9 mouse cellular contexts compared by ENCODE assay signal in the genomic region with DNA sequence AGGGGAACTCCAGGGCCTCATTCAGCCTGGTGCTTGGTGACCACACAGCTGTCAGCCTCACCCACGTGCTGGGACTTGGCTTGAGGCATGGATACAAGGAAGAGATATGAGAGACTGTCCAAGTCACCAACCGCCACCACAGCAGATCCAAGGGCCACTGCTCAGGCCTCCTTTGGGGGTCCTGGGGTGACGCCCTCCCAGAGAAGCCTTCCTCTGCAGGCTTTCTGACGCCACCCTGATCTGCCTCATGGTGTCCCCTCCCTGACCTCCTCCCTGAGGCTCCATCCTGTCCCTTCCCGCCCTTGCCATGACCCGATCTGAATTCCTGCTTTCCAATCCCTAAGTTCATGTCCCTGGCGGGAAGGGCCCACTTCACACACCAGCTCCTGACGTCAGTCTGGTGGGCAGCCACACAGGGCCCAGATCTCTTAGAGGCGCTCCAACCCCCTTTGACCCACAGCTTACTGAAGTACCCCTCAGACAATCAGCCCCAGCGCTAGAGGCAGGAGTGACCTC. TPM values are rescaled to one million over a fixed set of nuclear protein-coding genes. Genes with fewer than 3 reads are reported as not detected.
DNase-seq lines count a peak whose midpoint lies in the region; ATAC-seq and TF ChIP-seq lines count a peak whose summit lies in the region.
"Had no signal": no experiment of that assay in that cellular context is flagged by ENCODE, and none has a peak within 500 bp of the region (broad histone marks: within the 10 kb centered on the region; RNA-seq: fewer than 3 reads in every experiment).

No protein-coding gene starts in this region.

- WGBS in embryonic facial prominence, embryonic 12.5 days, result 50% methylated on average over 10 of the region's 10 CpGs
- 46% methylated on average over 10 of the region's 10 CpGs for WGBS in midbrain, embryonic 15.5 days

- intact Hi-C loops in left cerebral cortex, adult 2 months (cut with DNase I), result no loop called here

- peaks cover 4% of the 10 kb centered on the region; the same call in 1 of the 2 replicates for H3K9me3 ChIP-seq in embryonic facial prominence, embryonic 12.5 days
- no peaks in the 10 kb centered on the region for H3K9me3 ChIP-seq in midbrain, embryonic 15.5 days

- peak overlapping the region; percentile 86 for H3K27ac ChIP-seq in embryonic facial prominence, embryonic 12.5 days
- H3K27ac ChIP-seq in midbrain, embryonic 15.5 days, result peak overlapping the region; percentile 92
- no peak overlapping the region for H3K27ac ChIP-seq in left cerebral cortex, adult 2 months

- no peak overlapping the region for H3K4me2 ChIP-seq in embryonic facial prominence, embryonic 12.5 days (replicated peaks)
- H3K4me2 ChIP-seq in midbrain, embryonic 15.5 days, result no peak overlapping the region

- ATAC-seq in embryonic facial prominence, embryonic 12.5 days (ENCODE audit: insufficient number of reproducible peaks, insufficient read depth, low FRiP score, low TSS enrichment), result no peak
- no peak for ATAC-seq in midbrain, embryonic 15.5 days (replicated peaks)
- ATAC-seq in CD4-positive, CD25-positive, alpha-beta regulatory T cell, adult 4 months, result no peak

- H3K36me3 ChIP-seq in embryonic facial prominence, embryonic 12.5 days, result no peaks in the 10 kb centered on the region
- no peaks in the 10 kb centered on the region for H3K36me3 ChIP-seq in midbrain, embryonic 15.5 days (replicated peaks)

- peaks cover 32% of the 10 kb centered on the region for H3K4me1 ChIP-seq in embryonic facial prominence, embryonic 12.5 days
- H3K4me1 ChIP-seq in midbrain, embryonic 15.5 days, result peaks cover 25% of the 10 kb centered on the region

- H3K27me3 ChIP-seq in embryonic facial prominence, embryonic 12.5 days, result no peaks in the 10 kb centered on the region
- no peaks in the 10 kb centered on the region for H3K27me3 ChIP-seq in midbrain, embryonic 15.5 days (replicated peaks)

- TF ChIP-seq CTCF in left cerebral cortex, adult 2 months (IDR thresholded peaks at IDR 0.05), result no peak

- no peak overlapping the region for H3K4me3 ChIP-seq in embryonic facial prominence, embryonic 12.5 days
- no peak overlapping the region for H3K4me3 ChIP-seq in midbrain, embryonic 15.5 days
- H3K4me3 ChIP-seq in left cerebral cortex, adult 2 months, result no peak overlapping the region

- H3K9ac ChIP-seq in embryonic facial prominence, embryonic 12.5 days, result no peak overlapping the region
- H3K9ac ChIP-seq in midbrain, embryonic 15.5 days, result no peak overlapping the region

- peak; percentile 92 for DNase-seq in heart, adult 11 months
- no peak for DNase-seq in heart, adult 8-10 months (ENCODE audit: low spot score)
- DNase-seq in kidney, postnatal 25 days, result peak; percentile 20 to 77
- no peak for DNase-seq in layer of hippocampus, adult 9-11 months
- no peak for DNase-seq in left cerebral cortex, adult 2 months (ENCODE audit: extremely low spot score in 1 of 2, low spot score in 2 of 2)
- DNase-seq: thymus, postnatal 36 days had no signal

RNA-seq across cellular contexts. Expression of a gene that starts 17.0 kb away (rescaled TPM):
- 10 to 100 TPM in 2 of 4 experiments, 1 to 10 TPM in 2; 6.2 to 12.6 (median 9.3) TPM for total RNA-seq in heart, adult 8-10 months (2022)
- polyA plus RNA-seq in embryonic facial prominence, embryonic 12.5 days (2016; fragmentation: Nextera tagmentation; extraction: Ambion mirVana), result 16.8 and 18.8 TPM in 2 replicates
- polyA plus RNA-seq in midbrain, embryonic 15.5 days (2015; fragmentation: Nextera tagmentation; extraction: Ambion mirVana), result 16.2 and 16.7 TPM in 2 replicates
- 10 to 100 TPM; 20.6 to 21.3 TPM for total RNA-seq in left cerebral cortex, adult 2 months (2021)
- polyA plus RNA-seq in CD4-positive, CD25-positive, alpha-beta regulatory T cell, adult 4 months (2017; shearing (Covaris generic)), result not detected

Comparison
In these comparisons a context has a peak if more than half of its experiments do, and no peak if none do; other contexts are left out.
1. DNase-seq: peak in heart, adult 11 months (single experiment) and kidney, postnatal 25 days (2 of 2); none in heart, adult 8-10 months (single experiment), layer of hippocampus, adult 9-11 months (single experiment) and left cerebral cortex, adult 2 months (0 of 2).
2. RNA of a gene that starts 17.0 kb away (polyA plus RNA-seq): 16.8 to 18.8 TPM in embryonic facial prominence, embryonic 12.5 days and 16.2 to 16.7 TPM in midbrain, embryonic 15.5 days; not detected in CD4-positive, CD25-positive, alpha-beta regulatory T cell, adult 4 months; every median in the first group is over 10 times any median in the second.